Mouse (Mus musculus): ENCODE data around the gene Zglp1. TPM values are rescaled to one million over a fixed set of nuclear protein-coding genes. Genes with fewer than 3 reads are reported as not detected.

The Zglp1 gene
- polyA plus RNA-seq, 1 experiment from 2014 or later: 0.51 TPM

- DNase-seq (peak; percentile 84), ATAC-seq (peak; percentile 86)
- peak within 1 kb of the TSS; percentile 63 for H3K27ac ChIP-seq (ENCODE audit: low read depth)
- peak within 1 kb of the TSS; percentile 51 for H3K9ac ChIP-seq (replicated peaks)
- H3K36me3 ChIP-seq (replicated peaks; ENCODE audit: insufficient read depth, low read length): peaks cover 7% of the 10 kb centered on the region; the same call in 1 of the 2 replicates
- H3K4me1 ChIP-seq (ENCODE audit: insufficient read depth): peaks cover 35% of the 10 kb centered on the region
- TF ChIP-seq CTCF (IDR thresholded peaks at IDR 0.05; ENCODE audit: low read depth) (no peak), EP300 (IDR thresholded peaks at IDR 0.05; ENCODE audit: low read depth) (no peak)
- H3K27me3 ChIP-seq (ENCODE audit: insufficient read depth, low read length): no peaks in the 10 kb centered on the region; the same call in 1 of the 2 replicates
- H3K4me2 ChIP-seq (ENCODE audit: low read depth, low read length): peak within 1 kb of the TSS; percentile 71
- peak within 1 kb of the TSS; percentile 52 for H3K4me3 ChIP-seq (ENCODE audit: low read depth, low read length)
- H3K9me3 ChIP-seq (ENCODE audit: low read length): no peaks in the 10 kb centered on the region
- WGBS (ENCODE audit: insufficient replicate concordance): 1% methylated on average over 30 of the region's 30 CpGs
Measured at GRCm38 (mm10) chr9:21015571-21016130, 51.2 kb downstream of the Zglp1 start, which contains the start of gene Icam1. TSS of gene Icam1 (plus strand) at chr9:21015985.

- peak; percentile 50 for ATAC-seq
- peaks cover 4% of the 10 kb centered on the region; the same call in 1 of the 2 replicates for H3K36me3 ChIP-seq (replicated peaks; ENCODE audit: insufficient read depth, low read length)
Measured at GRCm38 (mm10) chr9:21014691-21015570, 52.0 kb downstream of the Zglp1 start.

More at GRCm38 (mm10) chr9:21014691-21015570, 52.0 kb downstream of the Zglp1 start:
- Histone ChIP-seq H3K4me1 (ENCODE audit: insufficient read depth) (peaks cover 37% of the 10 kb centered on the region), H3K27ac (ENCODE audit: low read depth) (peak overlapping the region; percentile 63), H3K4me3 (ENCODE audit: low read depth, low read length) (peak overlapping the region; percentile 52), H3K27me3 (ENCODE audit: insufficient read depth, low read length) (no peaks in the 10 kb centered on the region; the same call in 1 of the 2 replicates), H3K9ac (replicated peaks) (peak overlapping the region; percentile 51), H3K9me3 (ENCODE audit: low read length) (no peaks in the 10 kb centered on the region), H3K4me2 (ENCODE audit: low read depth, low read length) (peak overlapping the region; percentile 71)
- WGBS (ENCODE audit: insufficient replicate concordance): 4% methylated on average over 29 of the region's 29 CpGs
- DNase-seq: peak; percentile 72
- TF ChIP-seq CTCF (IDR thresholded peaks at IDR 0.05; ENCODE audit: low read depth) (no peak), EP300 (IDR thresholded peaks at IDR 0.05; ENCODE audit: low read depth) (no peak)

MicroRNAs within 50 kb of the gene (microRNA counts, 519-probe panel; counts per million panel counts)
- not detected for microRNA mmu-miR-1900

Small RNAs within 50 kb of the gene (microRNA-seq; reads per million reads assigned to microRNA genes)
- gene Mir1900 (not detected), gene Mir7082 (not detected)

Other genes starting within 250 kb of the Zglp1 start
- not detected in 2 replicates for gene Rdh8, start 248.6 kb downstream of the Zglp1 start, polyA plus RNA-seq (2015; fragmentation: Nextera tagmentation; extraction: Ambion mirVana)
- 3.5 and 5.4 TPM in 2 replicates for gene A230050P20Rik, start 198.5 kb downstream of the Zglp1 start, polyA plus RNA-seq (2015; fragmentation: Nextera tagmentation; extraction: Ambion mirVana)
- gene Angptl6, start 187.4 kb downstream of the Zglp1 start, polyA plus RNA-seq (2015; fragmentation: Nextera tagmentation; extraction: Ambion mirVana): 16.6 TPM in 2 replicates
- gene Ppan, start 178.9 kb downstream of the Zglp1 start, polyA plus RNA-seq (2015; fragmentation: Nextera tagmentation; extraction: Ambion mirVana): 32.4 and 32.5 TPM in 2 replicates
- gene Eif3g, start 168.5 kb downstream of the Zglp1 start, polyA plus RNA-seq (2015; fragmentation: Nextera tagmentation; extraction: Ambion mirVana): 128 and 129 TPM in 2 replicates
- gene Dnmt1, start 107.2 kb downstream of the Zglp1 start, polyA plus RNA-seq (2015; fragmentation: Nextera tagmentation; extraction: Ambion mirVana): 20.3 and 24.5 TPM in 2 replicates
- 2.4 and 3.1 TPM in 2 replicates for gene S1pr2, start 90.3 kb downstream of the Zglp1 start, polyA plus RNA-seq (2015; fragmentation: Nextera tagmentation; extraction: Ambion mirVana)
- 54.6 and 55.0 TPM in 2 replicates for gene Mrpl4, start 64.4 kb downstream of the Zglp1 start, polyA plus RNA-seq (2015; fragmentation: Nextera tagmentation; extraction: Ambion mirVana)
- gene Icam1, start 51.1 kb downstream of the Zglp1 start, polyA plus RNA-seq (2015; fragmentation: Nextera tagmentation; extraction: Ambion mirVana): 12.7 and 13.6 TPM in 2 replicates
- gene Icam4, start 37.7 kb downstream of the Zglp1 start, polyA plus RNA-seq (2015; fragmentation: Nextera tagmentation; extraction: Ambion mirVana): 57.7 and 58.5 TPM in 2 replicates
- gene Icam5, start 35.0 kb downstream of the Zglp1 start, polyA plus RNA-seq (2015; fragmentation: Nextera tagmentation; extraction: Ambion mirVana): 0.05 and 0.08 TPM in 2 replicates
- 0.06 and 0.11 TPM in 2 replicates for gene Gm49373, start 6.0 kb upstream of the Zglp1 start, polyA plus RNA-seq (2015; fragmentation: Nextera tagmentation; extraction: Ambion mirVana)
- gene Fdx1l, start 6.5 kb upstream of the Zglp1 start, polyA plus RNA-seq (2015; fragmentation: Nextera tagmentation; extraction: Ambion mirVana): 26.7 and 29.9 TPM in 2 replicates
- gene Gm38431, start 24.9 kb upstream of the Zglp1 start, polyA plus RNA-seq (2015; fragmentation: Nextera tagmentation; extraction: Ambion mirVana): 0.40 and 0.61 TPM in 2 replicates
- gene Raver1, start 24.9 kb upstream of the Zglp1 start, polyA plus RNA-seq (2015; fragmentation: Nextera tagmentation; extraction: Ambion mirVana): 8.3 and 9.5 TPM in 2 replicates
- 4.5 and 5.4 TPM in 2 replicates for gene Tyk2, start 64.2 kb upstream of the Zglp1 start, polyA plus RNA-seq (2015; fragmentation: Nextera tagmentation; extraction: Ambion mirVana)
- 81.1 and 84.1 TPM in 2 replicates for gene Cdc37, start 82.9 kb upstream of the Zglp1 start, polyA plus RNA-seq (2015; fragmentation: Nextera tagmentation; extraction: Ambion mirVana)
- gene Pde4a, start 98.6 kb upstream of the Zglp1 start, polyA plus RNA-seq (2015; fragmentation: Nextera tagmentation; extraction: Ambion mirVana): 1.4 and 1.5 TPM in 2 replicates
- 22.9 and 26.5 TPM in 2 replicates for gene Keap1, start 172.3 kb upstream of the Zglp1 start, polyA plus RNA-seq (2015; fragmentation: Nextera tagmentation; extraction: Ambion mirVana)
- gene S1pr5, start 181.3 kb upstream of the Zglp1 start, polyA plus RNA-seq (2015; fragmentation: Nextera tagmentation; extraction: Ambion mirVana): 0.08 and 0.17 TPM in 2 replicates
- gene Atg4d, start 198.2 kb upstream of the Zglp1 start, polyA plus RNA-seq (2015; fragmentation: Nextera tagmentation; extraction: Ambion mirVana): 49.3 and 51.2 TPM in 2 replicates
- gene Kri1, start 220.9 kb upstream of the Zglp1 start, polyA plus RNA-seq (2015; fragmentation: Nextera tagmentation; extraction: Ambion mirVana): 4.7 and 5.3 TPM in 2 replicates
- 74.3 and 76.6 TPM in 2 replicates for gene Cdkn2d, start 224.3 kb upstream of the Zglp1 start, polyA plus RNA-seq (2015; fragmentation: Nextera tagmentation; extraction: Ambion mirVana)
- gene Ap1m2, start 245.2 kb upstream of the Zglp1 start, polyA plus RNA-seq (2015; fragmentation: Nextera tagmentation; extraction: Ambion mirVana): 0.32 and 0.54 TPM in 2 replicates

All from liver, postnatal 0 days (tissue).